Mouse (Mus musculus) kidney, adult 2 months (tissue): ENCODE data around the gene Smg1.

Experiments
- CTCF ChIP-seq: fragments of 200-500 bp; conservative IDR thresholded peaks from 2 replicates; pipeline ENCODE4 v1.5.1; 2011; ENCODE audit warnings: low read depth, mild to moderate bottlenecking, control low read depth, low read length, moderate library complexity, mixed read lengths; ENCODE audit not compliant: insufficient read depth, insufficient read length
- POLR2A ChIP-seq: fragments of 200-500 bp; IDR thresholded peaks from one replicate; pipeline ENCODE4 v1.6.1; 2011; ENCODE audit warnings: low read depth, low read length, control low read depth

DNA sequence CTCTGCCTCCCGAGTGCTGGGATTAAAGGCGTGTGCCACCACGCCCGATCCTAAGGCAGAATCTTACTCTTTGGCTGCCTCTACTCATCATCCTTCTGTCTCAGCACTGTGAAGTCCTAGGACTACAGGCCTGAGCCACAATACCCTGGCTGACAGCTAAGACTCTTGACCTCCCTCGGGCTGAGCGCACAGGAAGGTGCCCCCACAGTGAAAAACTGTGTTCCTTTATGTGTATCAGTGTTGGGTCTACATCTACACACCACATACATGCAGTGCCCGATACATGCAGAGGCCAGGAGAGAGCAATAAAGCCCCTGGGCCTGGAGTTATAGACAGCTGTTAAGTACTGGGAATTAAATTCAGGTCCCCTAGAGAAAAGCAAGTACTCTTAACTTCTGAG is 121.2 kb downstream of the Smg1 start:
- TF ChIP-seq POLR2A (no peak), CTCF (no peak)
